Mouse (Mus musculus) limb, embryonic 14.5 days (tissue): ENCODE results near the gene Tmbim4. TPM values are rescaled to one million over a fixed set of nuclear protein-coding genes. Genes with fewer than 3 reads are reported as not detected.
A peak's percentile ranks its signal among the peaks of the same experiment; 100 is the strongest.

Experiments used
- ATAC-seq: fragments of 200-750 bp; cut with Nextera tagmentation; 2 replicates; pipeline ENCODE4 v1.8.0; 2017; ENCODE audit warnings: low read depth, moderate number of reproducible peaks, moderate TSS enrichment; ENCODE audit not compliant: low FRiP score
- DNase-seq: peaks from one replicate; pipeline ENCODE4 v3.0.0-alpha.2; 2015; ENCODE audit warnings: low spot score
- H3K27ac ChIP-seq: fragments of 300-500 bp; sonication (generic); replicated peaks from 2 replicates; pipeline ENCODE4 v1.5.1; 2014; ENCODE audit warnings: low read depth, mild to moderate bottlenecking, low read length, moderate library complexity, mixed read lengths
- H3K27me3 ChIP-seq: fragments of 300-500 bp; sonication (generic); 2 replicates; pipeline ENCODE4 v1.6.1; 2014; ENCODE audit warnings: low read length, mixed read lengths; ENCODE audit not compliant: control insufficient read depth, insufficient read depth
- H3K36me3 ChIP-seq: fragments of 300-500 bp; sonication (generic); 2 replicates; pipeline ENCODE4 v1.6.1; 2014; ENCODE audit warnings: mild to moderate bottlenecking, low read length, moderate library complexity, mixed read lengths; ENCODE audit not compliant: control insufficient read depth, insufficient read depth
- H3K4me1 ChIP-seq: fragments of 300-500 bp; sonication (generic); 2 replicates; pipeline ENCODE4 v1.6.1; 2014; ENCODE audit warnings: antibody characterized with exemption, low read length, mixed read lengths; ENCODE audit not compliant: control insufficient read depth, insufficient read depth
- H3K4me2 ChIP-seq: fragments of 300-500 bp; sonication (generic); replicated peaks from 2 replicates; pipeline ENCODE4 v1.6.1; 2014; ENCODE audit warnings: low read depth, mild to moderate bottlenecking, low read length, moderate library complexity; ENCODE audit not compliant: severe bottlenecking
- H3K4me3 ChIP-seq: fragments of 300-500 bp; sonication (generic); replicated peaks from 2 replicates; pipeline ENCODE4 v1.5.1; 2014; ENCODE audit warnings: low read length
- H3K9ac ChIP-seq: fragments of 300-500 bp; sonication (generic); 2 replicates; pipeline ENCODE4 v1.6.1; 2014; ENCODE audit warnings: mild to moderate bottlenecking, low read depth, low read length, moderate library complexity; ENCODE audit not compliant: severe bottlenecking
- H3K9me3 ChIP-seq: fragments of 300-500 bp; sonication (generic); 2 replicates; pipeline ENCODE4 v1.6.1; 2016; ENCODE audit warnings: low read length; ENCODE audit not compliant: control insufficient read depth
- POLR2A ChIP-seq: fragments of 200-500 bp; IDR thresholded peaks from 2 replicates; pipeline ENCODE4 v1.8.0; 2012; ENCODE audit warnings: inconsistent platforms, mild to moderate bottlenecking, moderate library complexity, borderline replicate concordance; ENCODE audit not compliant: insufficient read depth, insufficient read length; ENCODE audit errors: extremely low read depth
- WGBS: fragments of 180-500 bp; shearing (Covaris S2); extraction: QIAGEN DNeasy Blood & Tissue Kit; methylation state at CpG from one replicate; pipeline ENCODE4 v1.1.7; 2014; 5-methylcytosine and 5-hydroxymethylcytosine counted together
- polyA plus RNA-seq, 2 experiments: library from polyadenylated mRNA; depleted of rRNA in 1 of 2; stranded (reverse) in 1 of 2; unstranded in 1 of 2; fragments of >200 nt; fragmentation: Nextera tagmentation in 1 of 2; extraction: Ambion mirVana in 1 of 2; gene quantifications; 2 replicates each; pipeline versions ENCODE4 v1.2.1 to v1.2.3; 2012 to 2014

Tmbim4 gene
- polyA plus RNA-seq, 2 experiments, result 84.1 to 106 TPM

DNA sequence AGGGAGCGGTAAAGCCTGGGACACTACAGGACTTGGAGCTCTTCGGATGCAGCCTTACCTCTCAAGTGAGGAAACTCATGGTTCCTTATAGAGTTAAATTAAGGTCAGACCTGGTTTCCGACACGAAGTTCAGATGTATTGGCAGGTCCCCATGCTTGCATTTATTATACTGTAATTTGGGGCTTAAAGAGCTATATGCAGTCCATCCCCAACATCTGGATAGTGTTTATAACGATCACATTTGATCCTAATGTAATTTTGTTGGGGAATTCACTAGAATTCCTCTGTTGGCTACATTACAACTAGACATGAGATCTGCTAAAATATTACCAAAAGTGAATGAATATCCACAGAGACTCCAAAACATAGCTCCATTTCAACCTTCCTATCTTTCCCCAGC is 44.3 kb downstream of the Tmbim4 start:
- Histone ChIP-seq H3K36me3 (no peaks in the 10 kb centered on the region), H3K9ac (no peak overlapping the region), H3K4me3 (no peak overlapping the region), H3K27me3 (no peaks in the 10 kb centered on the region), H3K4me1 (peaks cover 17% of the 10 kb centered on the region), H3K9me3 (no peaks in the 10 kb centered on the region), H3K27ac (no peak overlapping the region), H3K4me2 (peak overlapping the region; percentile 2; the same call in 1 of the 2 replicates)
- TF ChIP-seq POLR2A, result no peak
- ATAC-seq (peak; percentile 48; the same call in 1 of the 2 replicates), DNase-seq (peak; percentile 71)
- WGBS, result 21% methylated on average over 5 of the region's 5 CpGs

DNA sequence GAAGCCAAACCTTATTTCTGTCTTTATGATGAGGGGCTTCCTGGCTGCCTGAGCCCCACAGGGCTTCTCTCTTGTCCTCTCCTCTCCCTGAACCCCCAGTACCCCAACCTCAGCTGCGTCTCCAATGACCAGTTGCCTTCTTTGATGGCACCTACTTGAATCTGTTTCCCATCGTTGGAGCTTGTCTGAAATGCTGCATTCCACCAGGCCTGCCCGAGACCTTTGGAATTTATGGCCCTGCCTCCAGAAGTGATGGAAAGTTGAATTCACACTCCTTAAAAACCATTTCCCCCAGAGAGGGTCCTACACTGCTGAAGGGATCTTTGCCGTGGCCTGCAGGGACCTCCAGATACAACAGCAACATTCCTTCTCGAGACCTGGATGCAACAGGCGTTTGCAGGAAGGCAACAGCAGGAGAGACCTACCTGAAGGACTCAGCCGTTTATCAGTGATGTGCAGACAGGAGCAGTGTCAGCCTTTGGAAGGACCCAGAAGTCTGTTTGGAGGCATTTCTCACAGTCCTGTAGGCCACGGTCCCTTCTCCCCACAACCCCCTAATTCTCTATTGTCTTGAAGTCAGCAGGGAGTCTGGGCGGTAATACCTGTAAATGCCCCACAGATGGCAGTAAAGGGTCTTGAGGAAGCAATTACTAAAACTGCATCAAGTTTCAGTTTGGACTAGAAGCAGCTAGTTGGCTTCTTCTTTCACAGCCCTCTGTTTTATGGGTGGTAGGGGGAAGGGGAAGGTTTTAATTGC is 45.8 kb downstream of the Tmbim4 start:
- ATAC-seq (peak; percentile 31; the same call in 1 of the 2 replicates), DNase-seq (peak; percentile 93)
- peaks cover 24% of the 10 kb centered on the region for H3K4me1 ChIP-seq
- peak overlapping the region; percentile 12; the same call in 1 of the 2 replicates for H3K9ac ChIP-seq
- H3K27ac ChIP-seq, result no peak overlapping the region; the same call in 1 of the 2 replicates
- H3K4me2 ChIP-seq, result peak overlapping the region; percentile 35
- peak overlapping the region; percentile 10; the same call in 1 of the 2 replicates for H3K4me3 ChIP-seq
- 9% methylated on average over 9 of the region's 9 CpGs for WGBS
- H3K9me3 ChIP-seq, result no peaks in the 10 kb centered on the region
- no peaks in the 10 kb centered on the region for H3K27me3 ChIP-seq
- no peaks in the 10 kb centered on the region for H3K36me3 ChIP-seq
- no peak for TF ChIP-seq POLR2A

DNA sequence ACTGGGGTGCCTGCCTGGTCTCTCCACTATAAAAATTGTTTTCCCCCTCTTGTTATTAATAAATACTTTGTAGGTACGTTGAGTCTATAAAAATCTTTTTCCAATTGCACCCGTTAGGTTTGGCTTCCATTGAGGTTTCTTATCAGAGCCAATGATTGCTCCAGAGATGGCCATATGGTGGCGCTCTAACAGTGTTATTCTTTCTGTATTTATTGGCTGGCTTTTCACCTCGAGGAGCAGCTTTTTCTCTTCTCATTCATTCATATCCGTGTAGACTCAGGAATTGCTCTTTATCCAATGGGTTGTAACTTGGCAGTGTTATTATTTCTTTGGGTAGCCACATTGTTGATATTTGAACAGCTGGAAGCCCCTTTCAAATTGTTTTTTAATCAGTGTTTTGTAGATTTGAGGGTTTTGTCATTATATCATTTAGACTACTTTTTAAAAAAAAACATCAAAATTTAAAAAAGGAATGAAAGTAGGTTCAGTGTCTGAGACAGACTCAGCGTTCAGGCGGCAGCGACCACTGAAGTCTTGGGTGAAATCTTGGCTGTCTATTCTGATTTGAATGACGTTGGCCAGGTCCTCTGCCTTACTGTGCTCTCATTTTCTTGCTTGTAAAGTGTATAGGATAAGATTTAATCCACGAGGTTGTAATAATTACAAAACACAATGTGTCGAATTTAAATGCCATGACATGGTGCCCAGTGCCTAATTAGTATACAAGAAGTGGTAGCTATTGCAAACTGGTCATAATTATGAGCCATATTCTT is 49.7 kb downstream of the Tmbim4 start:
- H3K9ac ChIP-seq, result no peak overlapping the region
- H3K4me2 ChIP-seq, result no peak overlapping the region
- no peaks in the 10 kb centered on the region for H3K36me3 ChIP-seq
- no peaks in the 10 kb centered on the region for H3K9me3 ChIP-seq
- H3K4me1 ChIP-seq, result peaks cover 34% of the 10 kb centered on the region
- H3K27me3 ChIP-seq, result no peaks in the 10 kb centered on the region
- ATAC-seq (no peak), DNase-seq (peak; percentile 64)
- WGBS, result 26% methylated on average over 11 of the region's 11 CpGs
- H3K27ac ChIP-seq, result no peak overlapping the region
- TF ChIP-seq POLR2A, result no peak
- H3K4me3 ChIP-seq, result no peak overlapping the region

DNA sequence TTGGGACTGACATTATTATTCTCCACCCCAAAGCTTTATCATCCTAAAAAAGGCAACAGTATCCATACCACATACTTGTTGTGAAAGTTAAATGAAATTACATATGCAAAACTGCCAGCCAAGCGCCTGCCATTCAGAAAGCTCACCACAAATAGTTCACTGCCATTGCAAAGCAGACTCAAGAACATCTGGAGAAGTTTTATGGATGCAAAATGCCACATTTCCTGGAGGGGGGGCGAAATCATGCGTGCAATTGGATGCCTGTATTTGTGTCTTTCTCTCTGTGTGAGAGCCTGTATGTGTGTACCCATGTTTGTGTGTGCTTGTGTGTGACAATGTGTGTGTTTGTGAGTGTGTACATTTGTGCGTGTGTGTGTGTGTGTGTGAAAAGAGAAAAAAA is 50.4 kb downstream of the Tmbim4 start:
- no peaks in the 10 kb centered on the region for H3K27me3 ChIP-seq
- H3K4me2 ChIP-seq, result no peak overlapping the region
- no peaks in the 10 kb centered on the region for H3K9me3 ChIP-seq
- H3K4me3 ChIP-seq, result no peak overlapping the region
- ATAC-seq (no peak), DNase-seq (no peak)
- no peak for TF ChIP-seq POLR2A
- peaks cover 27% of the 10 kb centered on the region for H3K4me1 ChIP-seq
- WGBS, result 32% methylated on average over 4 of the region's 4 CpGs
- no peak overlapping the region for H3K27ac ChIP-seq
- no peak overlapping the region for H3K9ac ChIP-seq
- no peaks in the 10 kb centered on the region for H3K36me3 ChIP-seq

DNA sequence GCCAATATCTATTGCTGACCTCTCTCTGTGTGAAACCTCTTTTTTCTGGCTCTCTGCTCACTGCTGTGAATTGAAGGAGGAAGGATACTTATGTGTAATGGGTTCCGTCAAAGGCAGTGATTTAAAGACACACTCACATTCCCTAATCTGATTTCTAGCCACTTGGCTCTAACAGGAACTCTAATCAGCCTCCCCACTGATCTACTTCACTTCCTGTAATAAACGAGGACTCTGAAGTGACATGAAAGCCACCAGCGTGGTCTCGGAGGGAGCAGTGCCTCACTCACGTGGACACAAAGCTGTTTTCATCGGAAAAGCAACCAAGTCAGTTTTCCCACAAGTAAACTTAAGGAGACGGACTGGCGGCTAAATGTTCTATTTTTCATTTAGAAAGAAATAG is 51.4 kb downstream of the Tmbim4 start:
- Histone ChIP-seq H3K9ac (no peak overlapping the region), H3K9me3 (no peaks in the 10 kb centered on the region), H3K27me3 (no peaks in the 10 kb centered on the region), H3K27ac (no peak overlapping the region), H3K4me3 (no peak overlapping the region), H3K4me1 (peaks cover 21% of the 10 kb centered on the region), H3K36me3 (no peaks in the 10 kb centered on the region), H3K4me2 (no peak overlapping the region)
- no peak for DNase-seq
- 17% methylated on average over 8 of the region's 8 CpGs for WGBS
- no peak for TF ChIP-seq POLR2A
- no peak for ATAC-seq
